Mouse (Mus musculus): ENCODE measurements at regions not wholly inside any gene's neighbourhood (a gene's known extent, or its start where the extent isn't known, plus 50 kb on each side); places are given as distances from the start of the nearest gene placed in this dataset.
"Not testable (repeated sequence)": the region's sequence is repeated elsewhere in the genome, so short reads cannot be mapped to it uniquely, and the experiment has no call there.

DNA sequence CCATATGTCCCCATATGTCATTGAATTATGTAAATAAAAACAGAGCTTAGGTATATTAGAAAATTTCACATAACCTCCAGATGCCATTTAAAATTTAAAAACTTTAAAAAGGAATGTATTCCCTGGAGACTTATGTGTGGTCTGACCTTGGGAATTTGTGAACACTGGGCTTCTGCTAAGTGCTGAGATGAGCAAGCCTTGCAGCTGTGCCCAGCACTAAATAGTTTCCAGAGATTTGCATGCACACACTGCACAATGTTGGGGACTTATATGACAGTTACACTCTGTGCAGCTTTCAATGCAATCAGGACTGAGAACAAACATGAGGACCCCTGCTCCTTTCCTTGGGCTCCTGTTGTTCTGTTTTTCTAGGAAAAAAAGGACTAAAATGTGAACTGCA is 803.6 kb upstream of the Tacstd2 start:
- TF ChIP-seq CTCF, EP300 (IDR thresholded peaks at IDR 0.05): not testable (repeated sequence)

Data from lung, postnatal 0 days (tissue).